Mouse (Mus musculus) midbrain, postnatal 0 days (tissue): ENCODE measurements around the gene Hist1h2af. TPM values are rescaled to one million over a fixed set of nuclear protein-coding genes. Genes with fewer than 3 reads are reported as not detected.
"Not testable (repeated sequence)": the region's sequence is repeated elsewhere in the genome, so short reads cannot be mapped to it uniquely, and the experiment has no call there.

Source experiments
- ATAC-seq: fragments of 200-750 bp; cut with Nextera tagmentation; 2 replicates; pipeline ENCODE4 v1.8.0; 2017; ENCODE audit warnings: moderate number of reproducible peaks, mild to moderate bottlenecking, moderate TSS enrichment, moderate library complexity; ENCODE audit not compliant: low FRiP score
- DNase-seq: peaks from one replicate; pipeline ENCODE4 v3.0.0-alpha.2; 2015; ENCODE audit warnings: low spot score
- H3K27ac ChIP-seq: fragments of 300-500 bp; sonication (generic); 2 replicates; pipeline ENCODE4 v1.5.1; 2014; ENCODE audit warnings: low read depth, mild to moderate bottlenecking, low read length, mixed read lengths
- H3K27me3 ChIP-seq: fragments of 300-500 bp; sonication (generic); 2 replicates; pipeline ENCODE4 v1.6.1; 2014; ENCODE audit warnings: low read length, control low read depth, mixed read lengths; ENCODE audit not compliant: insufficient read depth
- H3K36me3 ChIP-seq: fragments of 300-500 bp; sonication (generic); 2 replicates; pipeline ENCODE4 v1.6.1; 2014; ENCODE audit warnings: low read length, control low read depth, mixed read lengths; ENCODE audit not compliant: insufficient read depth
- H3K4me1 ChIP-seq: fragments of 300-500 bp; sonication (generic); 2 replicates; pipeline ENCODE4 v1.6.1; 2014; ENCODE audit warnings: mild to moderate bottlenecking, control low read depth, antibody characterized with exemption, low read length, mixed read lengths; ENCODE audit not compliant: insufficient read depth
- H3K4me2 ChIP-seq: fragments of 300-500 bp; sonication (generic); 2 replicates; pipeline ENCODE4 v1.6.1; 2014; ENCODE audit warnings: low read depth, mild to moderate bottlenecking, low read length, mixed read lengths; ENCODE audit not compliant: poor library complexity, severe bottlenecking
- H3K4me3 ChIP-seq: fragments of 300-500 bp; sonication (generic); 2 replicates; pipeline ENCODE4 v1.5.1; 2014; ENCODE audit warnings: low read depth, mild to moderate bottlenecking, low read length, moderate library complexity
- H3K9ac ChIP-seq: fragments of 300-500 bp; sonication (generic); replicated peaks from 2 replicates; pipeline ENCODE4 v1.6.1; 2014; ENCODE audit warnings: mild to moderate bottlenecking, low read length, moderate library complexity, mixed read lengths; ENCODE audit not compliant: poor library complexity, severe bottlenecking
- H3K9me3 ChIP-seq: fragments of 300-500 bp; sonication (generic); 2 replicates; pipeline ENCODE4 v1.6.1; 2016; ENCODE audit warnings: low read length, control low read depth
- CTCF ChIP-seq: IDR thresholded peaks from 2 replicates; pipeline ENCODE4 v1.5.1; 2016; ENCODE audit warnings: antibody characterized with exemption, mild to moderate bottlenecking
- WGBS: fragments of 180-500 bp; shearing (Covaris S2); extraction: QIAGEN DNeasy Blood & Tissue Kit; methylation state at CpG from one replicate; pipeline ENCODE4 v1.1.7; 2014; 5-methylcytosine and 5-hydroxymethylcytosine counted together
- polyA plus RNA-seq: library from polyadenylated mRNA; unstranded; fragments of >200 nt; fragmentation: Nextera tagmentation; extraction: Ambion mirVana; gene quantifications from 2 replicates; pipeline ENCODE4 v1.2.1, GENCODE M21; 2015
- total RNA-seq: library from RNA; depleted of rRNA; stranded (reverse); fragments of >200 nt; gene quantifications from 2 replicates; pipeline ENCODE4 v1.2.3, GENCODE M21; 2014

Hist1h2af gene
- total and polyA plus RNA-seq, 2 experiments from 2014 or later, result 0.54 to 293 TPM

- ATAC-seq (no peak), DNase-seq (no peak)
- Histone ChIP-seq H3K9me3 (no peaks in the 10 kb centered on the region), H3K27ac (no peak overlapping the region), H3K4me3 (no peak overlapping the region), H3K9ac (no peak overlapping the region), H3K4me2 (no peak overlapping the region), H3K36me3 (no peaks in the 10 kb centered on the region), H3K27me3 (no peaks in the 10 kb centered on the region), H3K4me1 (peaks cover 10% of the 10 kb centered on the region)
- 20% methylated on average over 7 of the region's 7 CpGs for WGBS
- TF ChIP-seq CTCF, result no peak
Observed at GRCm38 (mm10) chr13:23536076-23536822, 2.5 kb downstream of the Hist1h2af start.

DNA sequence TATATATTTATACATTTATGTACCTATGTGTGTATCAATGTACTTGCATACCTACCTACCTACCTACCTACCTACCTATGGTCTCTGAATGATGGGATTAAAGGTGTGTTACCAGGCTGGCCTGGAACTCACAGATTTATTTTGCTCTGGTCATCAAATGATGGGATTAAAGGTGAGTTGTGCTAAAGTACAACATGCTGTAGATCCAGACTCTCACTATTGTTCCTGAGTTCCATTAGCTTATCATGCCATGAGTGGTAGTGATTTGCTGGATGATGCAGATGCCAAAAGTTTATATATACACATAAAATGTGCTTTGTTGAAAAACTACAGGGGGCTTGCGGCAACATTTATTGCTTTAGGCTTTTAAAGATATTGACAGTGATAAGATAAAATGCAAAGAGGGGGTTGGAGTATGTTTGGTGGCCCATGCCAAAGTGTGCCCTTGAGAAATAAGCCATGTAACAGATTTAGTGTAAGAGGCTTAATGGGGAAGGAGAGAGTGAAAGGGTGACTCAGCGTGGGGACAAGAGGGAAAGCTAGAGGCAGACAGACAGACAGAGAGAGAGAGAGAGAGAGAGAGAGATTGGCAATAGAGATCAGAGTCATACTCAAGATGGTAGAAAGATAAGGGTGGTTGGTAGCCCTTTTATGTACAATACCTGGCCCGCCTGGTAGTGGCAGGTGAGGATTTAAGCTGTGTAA is 3.5 kb downstream of the Hist1h2af start:
- Histone ChIP-seq H3K9ac (no peak overlapping the region), H3K4me2 (no peak overlapping the region), H3K27ac (no peak overlapping the region), H3K36me3 (no peaks in the 10 kb centered on the region), H3K27me3 (no peaks in the 10 kb centered on the region), H3K4me1 (peaks cover 9% of the 10 kb centered on the region), H3K9me3 (no peaks in the 10 kb centered on the region), H3K4me3 (no peak overlapping the region)
- DNase-seq (no peak), ATAC-seq (no peak)
- no peak for TF ChIP-seq CTCF
- WGBS, result 83% methylated on average over 3 of the region's 3 CpGs

DNA sequence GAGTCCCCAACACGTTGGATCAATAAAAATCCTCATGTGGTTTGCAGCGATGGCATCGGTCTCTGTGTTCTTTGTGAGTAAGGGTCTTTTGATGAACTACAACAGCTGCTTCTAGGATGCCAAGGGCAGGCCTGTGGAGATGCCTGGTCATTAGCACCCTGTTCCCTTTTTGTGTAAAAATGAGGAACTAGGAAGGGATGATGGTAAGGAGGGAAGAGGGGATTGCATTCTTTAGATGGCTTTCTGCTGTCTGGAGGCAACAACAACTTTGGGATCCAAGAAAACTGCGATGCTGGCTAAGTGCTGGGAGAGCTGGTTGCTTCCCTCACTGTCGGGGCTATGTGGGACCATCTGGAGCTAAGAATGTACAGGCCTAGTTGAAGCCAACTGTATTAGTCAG is 4.5 kb downstream of the Hist1h2af start:
- no peak overlapping the region for H3K9ac ChIP-seq
- H3K4me1 ChIP-seq, result peaks cover 6% of the 10 kb centered on the region
- DNase-seq, result no peak
- no peak overlapping the region for H3K4me3 ChIP-seq
- 83% methylated on average over 5 of the region's 5 CpGs for WGBS
- no peak for ATAC-seq
- no peak overlapping the region for H3K27ac ChIP-seq
- no peaks in the 10 kb centered on the region for H3K36me3 ChIP-seq
- no peaks in the 10 kb centered on the region for H3K27me3 ChIP-seq
- no peak overlapping the region for H3K4me2 ChIP-seq
- TF ChIP-seq CTCF, result no peak
- no peaks in the 10 kb centered on the region for H3K9me3 ChIP-seq

DNA sequence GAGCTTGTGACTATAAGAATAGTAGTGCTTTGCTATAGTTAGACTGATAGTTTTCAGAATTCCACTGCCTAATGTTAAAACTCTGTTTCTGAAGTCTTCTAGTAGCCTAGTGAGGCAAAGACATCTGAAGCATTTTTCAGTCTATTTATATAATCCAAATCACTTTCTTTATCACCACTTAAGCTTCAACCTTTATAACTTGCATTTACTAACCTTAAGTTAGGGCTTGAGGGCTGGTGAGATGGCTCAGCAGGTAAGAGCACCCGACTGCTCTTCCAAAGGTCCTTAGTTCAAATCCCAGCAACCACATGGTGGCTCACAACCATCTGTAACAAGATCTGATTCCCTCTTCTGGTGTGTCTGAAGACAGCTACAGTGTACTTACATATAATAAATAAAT is 6.1 kb downstream of the Hist1h2af start:
- not testable (repeated sequence) for ATAC-seq, H3K9ac ChIP-seq, H3K4me2 ChIP-seq, H3K4me1 ChIP-seq, DNase-seq, H3K36me3 ChIP-seq, H3K27ac ChIP-seq, H3K9me3 ChIP-seq, H3K4me3 ChIP-seq, H3K27me3 ChIP-seq
- WGBS, result 71% methylated on average over 1 of the region's 1 CpGs

- no peaks in the 10 kb centered on the region for H3K27me3 ChIP-seq
- no peak for DNase-seq
- H3K4me2 ChIP-seq, result no peak overlapping the region
- no peaks in the 10 kb centered on the region for H3K36me3 ChIP-seq
- ATAC-seq, result no peak
- no peaks in the 10 kb centered on the region for H3K4me1 ChIP-seq
- no peak overlapping the region for H3K9ac ChIP-seq
- 81% methylated on average over 3 of the region's 3 CpGs for WGBS
- H3K27ac ChIP-seq, result no peak overlapping the region
- no peak overlapping the region for H3K4me3 ChIP-seq
- H3K9me3 ChIP-seq, result no peaks in the 10 kb centered on the region
- no peak for TF ChIP-seq CTCF
Observed at GRCm38 (mm10) chr13:23541497-23541896, 7.8 kb downstream of the Hist1h2af start.

DNA sequence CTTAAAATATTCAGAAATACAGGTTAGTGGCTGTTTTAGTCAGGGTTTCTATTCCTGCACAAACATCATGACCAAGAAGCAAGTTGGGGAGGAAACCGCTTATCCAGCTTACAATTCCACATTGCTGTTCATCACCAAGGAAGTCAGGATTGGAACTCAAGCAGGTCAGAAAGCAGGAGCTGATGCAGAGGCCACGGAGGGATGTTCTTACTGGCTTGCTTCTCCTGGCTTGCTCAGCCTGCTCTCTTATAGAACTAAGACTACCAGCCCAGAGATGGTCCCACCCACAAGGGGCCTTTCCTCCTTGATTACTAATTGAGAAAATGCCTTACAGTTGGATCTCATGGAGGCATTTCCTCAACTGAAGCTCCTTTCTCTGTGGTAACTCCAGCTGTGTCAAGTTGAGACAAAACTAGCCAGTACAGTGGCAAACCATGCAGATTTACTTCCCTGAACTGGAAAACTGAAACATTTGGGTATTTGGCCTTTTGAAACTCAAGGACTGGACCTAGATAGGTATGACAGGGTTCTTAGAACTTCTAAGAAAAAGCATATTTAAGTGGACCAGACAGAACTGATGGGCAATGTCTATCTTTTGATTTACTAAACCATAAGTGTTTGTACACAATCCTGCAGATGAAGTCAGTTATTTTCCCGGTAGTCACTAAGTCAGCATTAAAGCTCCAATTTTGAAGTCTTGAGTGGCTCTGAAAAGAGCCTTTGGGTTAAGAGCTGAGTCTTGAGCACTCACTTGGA is 8.7 kb downstream of the Hist1h2af start:
- not testable (repeated sequence) for DNase-seq, H3K36me3 ChIP-seq, H3K27me3 ChIP-seq, H3K4me1 ChIP-seq, H3K9me3 ChIP-seq, ATAC-seq, H3K27ac ChIP-seq
- H3K9ac ChIP-seq, result 0 out of 2 replicates have a peak overlapping the region, but pooled peaks have one; percentile 4
- H3K4me2 ChIP-seq, result peak overlapping the region; percentile 65
- 6% methylated on average over 3 of the region's 3 CpGs for WGBS
- H3K4me3 ChIP-seq, result peak overlapping the region; percentile 45

DNA sequence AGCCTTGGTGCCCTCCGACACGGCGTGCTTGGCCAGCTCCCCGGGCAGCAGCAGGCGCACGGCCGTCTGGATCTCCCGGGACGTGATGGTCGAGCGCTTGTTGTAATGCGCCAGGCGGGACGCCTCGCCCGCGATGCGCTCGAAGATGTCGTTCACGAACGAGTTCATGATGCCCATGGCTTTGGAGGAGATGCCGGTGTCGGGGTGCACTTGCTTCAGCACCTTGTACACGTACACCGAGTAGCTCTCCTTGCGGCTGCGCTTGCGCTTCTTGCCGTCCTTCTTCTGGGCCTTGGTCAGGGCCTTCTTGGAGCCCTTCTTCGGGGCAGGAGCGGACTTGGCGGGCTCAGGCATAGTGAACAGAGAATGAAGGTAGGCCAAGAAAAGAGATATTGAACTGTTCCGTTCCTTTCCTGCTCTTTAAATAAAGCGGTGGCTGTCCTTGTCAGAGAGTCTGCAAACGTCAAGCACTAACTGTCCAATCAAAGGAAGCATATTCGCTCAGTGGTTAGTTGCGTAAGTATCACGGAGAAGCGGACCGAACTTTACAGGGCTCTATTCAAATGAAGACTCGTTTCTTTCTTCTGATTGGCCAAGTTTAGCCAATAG is 9.4 kb downstream of the Hist1h2af start, which contains the start of gene Hist1h2bh:
TSS of gene Hist1h2bh (minus strand) at position 394 of the 609 bp plus-strand sequence.
- under 1% methylated on average over 22 of the region's 42 CpGs for WGBS
- H3K27me3 ChIP-seq, H3K36me3 ChIP-seq, H3K4me1 ChIP-seq, H3K9me3 ChIP-seq: not testable (repeated sequence)
- peak within 1 kb of the TSS; percentile 45 for H3K4me3 ChIP-seq
- H3K27ac ChIP-seq, result peak within 1 kb of the TSS; percentile 75
- DNase-seq, result peak; percentile 93
- peak within 1 kb of the TSS; percentile 65 for H3K4me2 ChIP-seq
- H3K9ac ChIP-seq, result peak within 1 kb of the TSS; percentile 48; the same call in 1 of the 2 replicates
- ATAC-seq, result peak; percentile 78
